Mouse (Mus musculus): Measurements from ENCODE around the gene Tfg. TPM values are rescaled to one million over a fixed set of nuclear protein-coding genes. Genes with fewer than 3 reads are reported as not detected.

The Tfg gene
- 173 TPM for polyA plus RNA-seq (2014; fragmentation: Illumina TruSeq; extraction: RNeasy Lipid Tissue Mini Kit (QIAGEN cat#74804); ENCODE audit: low read depth, low replicate concordance)

DNA sequence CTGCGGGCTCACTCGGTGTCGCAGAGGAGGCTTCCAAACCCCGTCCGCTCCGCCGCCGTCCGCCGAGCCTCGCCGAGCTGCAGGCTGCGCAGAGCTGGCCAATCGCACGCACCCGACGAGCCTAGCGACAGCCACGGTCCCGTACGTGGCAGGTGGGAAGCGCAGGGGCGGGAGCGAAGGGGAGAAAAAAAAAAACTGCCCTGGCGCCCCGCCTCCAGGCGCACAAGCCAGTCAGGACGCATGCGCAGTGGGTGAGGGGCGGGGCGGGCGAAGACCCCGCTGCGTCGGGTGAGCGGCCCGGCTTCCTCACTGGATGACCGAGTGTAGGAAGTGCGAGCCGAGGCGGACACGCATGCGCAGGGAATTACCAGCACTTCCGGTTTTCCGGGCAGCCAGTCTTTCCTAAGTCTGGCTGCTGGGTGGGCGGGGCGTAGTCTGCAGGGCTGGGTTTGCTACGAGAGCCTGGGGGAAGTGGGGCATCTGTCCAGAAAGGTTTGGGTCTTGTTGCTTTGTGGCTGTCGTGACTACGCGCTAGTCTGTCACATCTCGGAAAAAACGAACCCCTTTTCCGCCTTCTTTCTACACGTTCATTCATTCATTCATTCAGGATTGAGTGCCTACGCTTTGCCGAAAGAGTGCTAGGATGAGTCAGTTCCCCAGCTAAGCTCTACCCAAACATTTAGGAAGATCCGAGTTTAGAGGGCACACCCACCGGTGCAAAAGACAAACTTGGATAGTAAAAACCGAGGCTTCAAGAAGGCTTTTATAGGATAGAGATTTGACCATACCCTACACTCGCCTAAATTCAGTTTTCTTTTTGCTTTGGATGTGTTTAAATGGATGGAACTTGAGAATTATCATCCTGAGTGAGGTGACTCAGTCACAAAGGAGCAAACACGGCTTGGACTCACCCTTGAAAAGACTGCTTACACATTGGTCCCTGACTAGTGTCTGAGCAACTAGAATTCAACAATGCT is at the start of gene Tfg:
Gene Tfg (minus strand): TSS at position 227 of the 977 bp plus-strand sequence.

Other genes with a start within 250 kb of the Tfg start
- gene Abi3bp, start 239.6 kb downstream of the Tfg start, polyA plus RNA-seq (2014; fragmentation: Illumina TruSeq; extraction: RNeasy Lipid Tissue Mini Kit (QIAGEN cat#74804); ENCODE audit: low read depth, low replicate concordance) = 5.5 TPM
- 0.45 TPM for gene Adgrg7, start 78.4 kb upstream of the Tfg start, polyA plus RNA-seq (2014; fragmentation: Illumina TruSeq; extraction: RNeasy Lipid Tissue Mini Kit (QIAGEN cat#74804); ENCODE audit: low read depth, low replicate concordance)
- 1.9 TPM for gene Tmem45a, start 168.7 kb upstream of the Tfg start, polyA plus RNA-seq (2014; fragmentation: Illumina TruSeq; extraction: RNeasy Lipid Tissue Mini Kit (QIAGEN cat#74804); ENCODE audit: low read depth, low replicate concordance)
- gene Lnp1, start 210.6 kb upstream of the Tfg start, polyA plus RNA-seq (2014; fragmentation: Illumina TruSeq; extraction: RNeasy Lipid Tissue Mini Kit (QIAGEN cat#74804); ENCODE audit: low read depth, low replicate concordance) = not detected

Measured in liver, adult 10 weeks (tissue).